Mouse (Mus musculus): ENCODE results near the gene Apol7e.
"Not testable (repeated sequence)": the region's sequence is repeated elsewhere in the genome, so short reads cannot be mapped to it uniquely, and the experiment has no call there.

Apol7e gene

DNA sequence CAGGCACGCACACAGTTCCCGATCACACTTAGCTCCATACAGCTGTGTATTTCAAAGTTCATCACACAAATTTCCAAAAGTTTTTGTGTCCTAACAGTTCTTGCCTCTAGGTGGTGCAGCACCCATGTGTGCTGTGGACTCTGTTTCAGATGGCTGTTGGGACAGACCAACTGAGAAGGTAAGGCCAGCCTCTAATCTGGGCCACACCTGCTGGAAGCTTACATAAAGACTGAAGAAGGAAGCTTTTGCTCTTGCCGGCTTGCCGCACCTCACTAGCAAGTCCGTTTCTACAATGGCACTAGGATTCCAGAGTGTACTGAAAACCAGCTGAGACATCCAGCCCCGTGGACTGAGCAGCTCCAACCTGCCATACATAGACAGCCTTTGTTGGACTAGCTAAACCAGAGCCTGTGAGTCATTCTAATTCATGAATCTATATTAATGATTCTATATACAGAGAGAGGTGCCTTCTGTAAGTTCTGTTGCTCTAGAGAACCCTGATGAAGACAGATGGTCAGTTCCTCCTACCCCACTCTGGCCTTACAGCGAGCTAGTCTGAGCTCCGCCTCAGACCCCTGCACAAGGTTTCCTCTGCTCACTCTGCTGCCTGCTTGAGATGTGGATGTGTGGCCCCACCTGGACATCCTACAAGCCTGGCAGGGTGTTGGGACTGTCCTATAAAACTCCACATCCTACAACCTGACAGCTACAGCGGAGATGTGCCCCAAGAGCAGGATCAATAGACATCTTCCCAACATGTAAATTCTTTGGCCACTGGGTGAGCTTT, 42.0 kb downstream of the Apol7e start:
- DNase-seq (ENCODE audit: low read depth, low spot score) = no peak

DNA sequence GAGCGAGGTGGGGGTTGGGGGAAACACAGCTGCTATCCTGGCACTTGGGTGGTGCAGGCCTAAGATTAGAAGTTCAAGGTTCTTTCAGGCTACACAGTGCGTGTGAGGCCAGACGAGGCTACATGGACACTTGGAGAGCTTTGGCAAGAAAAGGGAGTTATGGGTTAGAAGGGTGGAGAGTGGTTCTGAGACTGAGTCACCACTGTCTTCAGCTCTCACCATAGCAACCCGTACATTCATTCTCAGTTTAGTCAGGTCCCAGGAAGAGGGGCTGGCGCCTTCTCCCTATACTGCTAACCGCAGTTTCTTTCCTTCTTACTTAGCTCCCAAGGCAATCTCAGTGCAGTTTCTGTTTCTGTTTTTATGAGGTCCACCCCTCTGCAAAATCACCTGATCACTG, 42.9 kb downstream of the Apol7e start:
- not testable (repeated sequence) for DNase-seq (ENCODE audit: low read depth, low spot score)

DNA sequence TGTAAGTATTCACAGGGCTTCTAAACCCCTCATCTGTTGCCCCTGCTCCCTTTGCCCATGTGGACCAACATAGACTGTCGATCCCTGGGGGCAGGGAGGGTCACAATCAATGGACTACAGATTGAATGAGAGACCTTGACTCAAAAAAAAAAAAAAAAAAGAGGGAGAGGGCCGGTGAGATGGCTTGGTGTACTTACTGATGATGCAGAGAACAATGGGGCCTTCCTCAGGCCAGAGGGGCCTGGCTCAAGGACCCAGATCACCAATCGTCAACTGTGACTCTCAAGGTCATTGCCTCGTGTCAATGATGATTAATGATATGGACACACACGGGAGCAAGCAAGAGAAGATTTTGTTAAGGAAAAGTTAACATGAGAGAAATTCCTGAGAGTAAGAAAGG, 46.0 kb downstream of the Apol7e start:
- DNase-seq (ENCODE audit: low read depth, low spot score) = no peak

GRCm38 (mm10) chr15:77745081-77745480, 46.4 kb downstream of the Apol7e start:
- no peak for DNase-seq (ENCODE audit: low read depth, low spot score)

DNA sequence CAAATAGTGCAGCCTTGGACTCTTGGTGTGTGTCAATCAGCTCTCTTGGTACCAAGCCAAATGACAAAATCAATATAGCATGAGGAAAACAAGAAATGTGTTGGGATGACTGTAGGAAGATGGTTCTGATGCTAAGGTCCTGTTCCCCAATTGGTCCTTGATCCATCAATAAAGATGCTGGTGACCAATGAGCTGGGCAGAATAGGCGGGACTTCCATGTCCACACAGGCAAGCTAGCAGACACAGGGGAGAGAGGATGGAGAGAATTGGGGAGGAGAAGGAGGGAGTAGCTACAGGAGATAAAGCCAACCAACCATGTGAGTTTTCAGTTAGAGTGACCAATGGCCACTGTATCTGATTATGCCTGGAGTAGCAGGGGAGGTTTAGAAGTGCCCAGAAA, 47.7 kb downstream of the Apol7e start:
- DNase-seq (ENCODE audit: low read depth, low spot score) = no peak

GRCm38 (mm10) chr15:77748414-77748813, 49.8 kb downstream of the Apol7e start:
- no peak for DNase-seq (ENCODE audit: low read depth, low spot score)

- no peak for DNase-seq (ENCODE audit: low read depth, low spot score)
Observed at GRCm38 (mm10) chr15:77749717-77750116, 51.1 kb downstream of the Apol7e start.

- peak; percentile 23 for DNase-seq (ENCODE audit: low read depth, low spot score)
Observed at GRCm38 (mm10) chr15:77750461-77750860, 51.8 kb downstream of the Apol7e start.

- DNase-seq (ENCODE audit: low read depth, low spot score) = no peak
Observed at GRCm38 (mm10) chr15:77752443-77752842, 53.8 kb downstream of the Apol7e start.

DNA sequence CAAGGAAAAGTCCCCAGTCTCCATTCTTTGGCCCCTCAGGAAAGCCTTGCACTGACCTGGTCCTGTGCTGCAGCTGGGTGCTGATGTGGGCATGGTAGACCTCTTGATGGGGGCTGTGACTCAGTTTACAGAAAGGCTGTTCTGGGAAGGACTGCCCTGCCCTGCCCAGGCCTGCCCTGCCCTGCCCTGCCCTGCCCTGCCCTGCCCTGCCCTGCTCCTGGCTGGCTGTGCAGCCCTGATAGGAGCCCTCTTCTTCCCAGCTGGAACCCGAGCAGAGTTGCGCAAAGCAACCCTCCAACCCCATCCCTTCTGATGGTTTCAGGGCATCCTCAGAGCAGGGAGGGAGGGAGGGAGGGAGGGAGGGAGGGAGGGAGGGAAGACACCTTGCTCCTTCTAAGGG, 56.5 kb downstream of the Apol7e start:
- DNase-seq (ENCODE audit: low read depth, low spot score) = no peak

- DNase-seq (ENCODE audit: low read depth, low spot score) = no peak
Observed at GRCm38 (mm10) chr15:77756081-77756480, 57.4 kb downstream of the Apol7e start.

DNA sequence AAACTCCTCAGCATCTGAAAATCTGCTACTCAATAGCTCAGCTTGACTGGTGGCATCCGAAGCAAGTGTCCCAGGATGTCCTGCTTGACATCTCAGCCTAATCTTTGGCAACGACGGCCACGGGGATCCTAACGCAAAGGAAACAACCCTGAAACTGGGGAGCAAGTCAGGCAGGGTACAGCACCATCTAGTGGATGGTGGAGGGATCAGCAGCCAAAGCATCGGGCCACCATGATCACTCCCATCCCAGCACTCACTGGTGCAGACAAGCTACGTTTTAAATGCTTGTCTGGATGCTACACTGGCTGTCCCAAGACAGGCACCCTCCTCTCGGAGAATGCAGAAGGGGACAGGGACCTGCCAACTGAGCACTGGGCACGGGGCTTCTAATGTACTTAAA, 58.2 kb downstream of the Apol7e start, which contains the start of gene Apol8:
Gene Apol8 (minus strand): TSS at position 156 of the 400 bp plus-strand sequence.
- DNase-seq (ENCODE audit: low read depth, low spot score) = peak; percentile 49

DNA sequence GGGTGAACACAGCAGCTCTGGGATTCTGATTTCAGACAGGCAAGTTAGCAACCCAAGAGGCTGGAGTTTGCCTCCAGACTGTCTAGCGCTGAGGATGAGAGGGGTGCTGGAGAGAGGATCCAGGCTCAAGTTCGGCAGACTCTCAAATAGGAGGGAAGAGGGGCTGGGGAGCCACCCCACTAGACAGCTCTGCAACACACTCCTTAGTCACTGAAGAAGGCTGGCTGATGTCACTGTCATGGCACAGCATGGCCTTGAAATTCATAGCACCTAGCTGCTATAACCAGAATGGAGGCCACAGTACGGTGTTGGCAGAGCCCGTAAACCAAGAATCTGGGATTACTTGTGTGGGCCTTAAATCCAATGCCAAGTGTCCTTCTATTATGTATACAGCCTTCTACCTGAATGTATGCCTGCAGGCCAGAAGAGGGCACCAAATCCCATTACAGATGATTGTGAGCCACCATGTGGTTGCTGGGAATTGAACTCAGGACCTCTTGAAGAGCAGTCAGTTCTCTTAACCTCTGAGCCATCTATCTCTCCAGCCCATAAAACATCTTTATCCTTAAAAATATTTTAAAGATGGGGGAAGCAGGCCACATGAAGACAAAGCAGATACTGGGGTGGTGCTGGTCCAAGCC, 59.0 kb downstream of the Apol7e start:
- no peak for DNase-seq (ENCODE audit: low read depth, low spot score)

DNA sequence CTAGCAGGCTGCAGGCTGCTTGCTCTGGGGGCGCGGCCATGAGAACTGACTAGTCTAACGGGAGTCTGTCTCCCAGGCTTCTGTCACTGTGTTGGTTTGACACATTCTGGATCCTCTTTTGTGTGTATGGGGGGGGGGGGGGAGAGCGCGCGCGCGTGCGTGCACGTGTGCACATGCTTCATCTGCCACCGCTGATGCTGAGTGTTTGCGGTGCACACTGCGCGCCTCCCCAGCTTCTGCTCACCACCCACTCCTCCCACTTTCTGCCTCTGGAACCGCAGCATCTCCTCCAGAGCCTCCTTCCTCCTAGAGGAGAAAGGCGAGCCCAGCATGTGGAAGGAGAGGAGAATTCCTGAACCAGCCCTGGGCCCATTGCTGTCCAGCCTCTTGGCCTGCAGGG, 61.4 kb downstream of the Apol7e start:
- DNase-seq (ENCODE audit: low read depth, low spot score) = no peak

DNA sequence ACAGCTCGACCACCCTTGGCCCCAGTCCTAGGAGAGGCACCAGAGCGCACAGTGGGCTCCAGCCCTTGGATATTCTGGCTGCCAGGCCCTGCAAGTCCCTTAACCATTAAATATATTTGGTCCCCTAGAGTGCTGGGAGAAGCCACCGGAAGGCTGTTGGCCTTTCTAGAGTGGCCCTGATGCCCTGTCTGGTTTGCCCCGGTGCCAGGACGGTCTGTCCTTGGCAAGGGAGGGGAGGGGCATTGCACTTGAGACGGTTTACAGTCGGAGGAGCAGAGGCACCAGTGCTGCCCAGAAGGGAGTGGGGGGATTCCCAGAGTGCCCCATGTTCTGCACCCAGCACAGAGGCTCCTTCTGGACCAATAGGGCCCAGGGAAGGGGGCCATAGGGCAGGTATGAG, 62.4 kb downstream of the Apol7e start:
- no peak for DNase-seq (ENCODE audit: low read depth, low spot score)

DNA sequence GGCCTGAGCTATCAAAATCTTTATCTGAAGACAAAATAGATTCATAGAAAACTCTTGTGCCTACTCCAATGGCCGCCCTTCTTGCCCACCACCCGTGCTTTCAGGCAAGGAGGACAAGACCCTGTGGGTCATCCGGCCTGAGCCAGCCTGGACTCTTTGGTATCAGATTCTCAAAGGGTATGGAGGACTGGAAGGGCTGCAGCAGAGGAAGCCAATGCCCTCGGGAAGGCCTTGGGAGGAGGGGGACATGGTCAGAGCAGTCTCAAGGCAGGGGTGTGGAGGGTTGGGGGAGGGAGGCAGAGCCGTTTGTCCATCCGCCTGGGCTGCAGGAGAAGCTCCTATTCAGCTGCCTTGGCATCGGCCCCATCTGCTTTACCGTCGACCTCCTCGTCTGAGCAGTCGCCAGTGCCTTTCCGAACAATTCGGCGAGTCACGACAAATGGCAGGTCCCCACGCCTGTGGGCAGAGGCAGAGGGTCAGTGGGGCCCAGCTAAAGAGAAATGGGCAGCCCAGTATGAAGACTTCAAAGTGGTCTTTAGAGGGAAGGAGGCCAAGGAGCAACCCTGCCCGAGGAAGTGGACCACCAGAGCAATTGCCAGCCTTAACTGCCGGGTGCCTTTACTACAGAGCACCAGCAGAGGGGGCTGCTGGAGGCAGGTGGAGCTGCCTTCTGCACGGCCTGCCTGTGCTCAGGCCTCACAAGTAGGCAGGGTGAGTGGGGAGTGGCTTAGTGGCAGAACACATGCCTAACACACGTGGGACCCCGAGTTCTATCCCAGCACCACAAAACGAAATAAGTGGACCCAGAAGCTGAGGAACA, 63.1 kb downstream of the Apol7e start:
- no peak for DNase-seq (ENCODE audit: low read depth, low spot score)

DNA sequence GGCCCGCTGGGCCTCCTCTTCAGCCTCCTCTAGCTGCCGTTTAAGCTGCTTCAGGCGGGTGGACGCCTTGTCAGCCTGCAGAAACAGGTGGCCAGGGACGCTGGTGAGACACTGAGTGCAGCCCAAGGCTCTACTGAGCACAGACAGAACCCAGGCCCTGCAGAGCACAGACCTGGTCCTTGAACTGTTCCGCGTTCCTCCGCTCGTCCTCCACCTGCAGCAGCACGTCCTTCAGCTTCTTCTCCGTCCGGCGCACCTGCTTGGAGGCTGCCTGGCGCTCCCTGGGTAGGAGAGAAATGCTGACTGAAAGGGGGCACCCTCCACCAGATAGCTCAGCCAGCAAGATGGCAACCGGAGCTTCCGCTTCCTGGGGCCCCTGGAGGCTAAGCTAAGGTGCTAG, 64.4 kb downstream of the Apol7e start:
- DNase-seq (ENCODE audit: low read depth, low spot score) = no peak

GRCm38 (mm10) chr15:77763702-77764101, 65.0 kb downstream of the Apol7e start:
- no peak for DNase-seq (ENCODE audit: low read depth, low spot score)

DNA sequence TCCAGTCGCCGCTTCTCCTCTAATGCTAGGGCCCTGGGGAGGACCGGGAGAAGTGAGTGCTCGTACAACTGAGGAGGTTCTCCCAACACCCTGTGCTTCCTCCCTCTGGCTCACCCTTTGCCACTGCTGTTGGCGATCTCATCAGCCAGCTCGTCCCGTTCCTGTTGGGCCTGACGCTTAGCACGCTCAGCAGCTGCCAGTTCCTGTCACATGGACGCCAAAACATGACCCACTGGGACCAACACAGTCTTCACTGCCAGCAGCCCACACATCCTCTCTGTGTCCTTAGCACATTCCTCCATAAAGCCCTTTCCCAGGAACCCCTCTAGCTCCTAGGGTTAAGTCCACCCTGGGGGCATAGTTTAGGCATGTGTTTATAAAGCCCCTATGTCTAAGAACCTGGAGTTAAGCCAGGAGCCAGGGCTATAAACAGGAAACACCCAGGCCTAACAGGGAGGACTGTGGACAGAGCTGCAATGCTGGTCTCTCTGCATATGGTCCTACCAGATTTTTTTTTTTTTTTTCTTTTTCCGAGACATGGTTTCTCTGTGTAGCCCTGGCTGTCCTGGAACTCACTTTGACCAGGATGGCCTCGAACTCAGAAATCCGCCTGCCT, 65.8 kb downstream of the Apol7e start:
- DNase-seq (ENCODE audit: low read depth, low spot score) = no peak

- no peak for DNase-seq (ENCODE audit: low read depth, low spot score)
Observed at GRCm38 (mm10) chr15:77765484-77766093, 66.9 kb downstream of the Apol7e start.

DNA sequence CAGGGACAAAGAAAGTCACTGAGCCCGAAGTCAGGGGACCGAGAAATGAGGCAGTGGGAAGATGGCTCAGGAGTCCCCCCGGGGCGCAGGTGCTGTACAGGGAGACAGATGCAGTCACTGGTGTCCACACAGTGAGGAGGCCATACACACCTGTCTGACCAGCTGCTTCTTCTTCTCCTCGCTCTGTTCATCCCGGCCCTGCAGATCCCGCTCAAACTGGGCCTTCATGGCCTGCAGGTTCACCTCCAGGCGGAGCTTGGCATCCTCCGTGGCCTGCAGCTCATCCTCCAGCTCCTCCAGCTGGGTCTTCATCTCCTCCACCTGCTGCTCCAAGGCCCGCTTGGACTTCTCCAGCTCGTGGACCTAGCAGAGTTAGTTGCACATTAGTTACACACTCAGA, 68.3 kb downstream of the Apol7e start:
- no peak for DNase-seq (ENCODE audit: low read depth, low spot score)
